Mouse (Mus musculus) liver, embryonic 14 days (tissue): Measurements from ENCODE around the gene Rcor3. TPM values are rescaled to one million over a fixed set of nuclear protein-coding genes. Genes with fewer than 3 reads are reported as not detected.

Experiments used
- polyA plus RNA-seq: library from polyadenylated mRNA; depleted of rRNA; stranded (reverse); fragments of >200 nt; gene quantifications from 2 replicates; pipeline ENCODE4 v1.2.3, GENCODE M21; 2012; rRNA removed

Gene Rcor3
- polyA plus RNA-seq, result 8.7 and 9.6 TPM in 2 replicates

DNA sequence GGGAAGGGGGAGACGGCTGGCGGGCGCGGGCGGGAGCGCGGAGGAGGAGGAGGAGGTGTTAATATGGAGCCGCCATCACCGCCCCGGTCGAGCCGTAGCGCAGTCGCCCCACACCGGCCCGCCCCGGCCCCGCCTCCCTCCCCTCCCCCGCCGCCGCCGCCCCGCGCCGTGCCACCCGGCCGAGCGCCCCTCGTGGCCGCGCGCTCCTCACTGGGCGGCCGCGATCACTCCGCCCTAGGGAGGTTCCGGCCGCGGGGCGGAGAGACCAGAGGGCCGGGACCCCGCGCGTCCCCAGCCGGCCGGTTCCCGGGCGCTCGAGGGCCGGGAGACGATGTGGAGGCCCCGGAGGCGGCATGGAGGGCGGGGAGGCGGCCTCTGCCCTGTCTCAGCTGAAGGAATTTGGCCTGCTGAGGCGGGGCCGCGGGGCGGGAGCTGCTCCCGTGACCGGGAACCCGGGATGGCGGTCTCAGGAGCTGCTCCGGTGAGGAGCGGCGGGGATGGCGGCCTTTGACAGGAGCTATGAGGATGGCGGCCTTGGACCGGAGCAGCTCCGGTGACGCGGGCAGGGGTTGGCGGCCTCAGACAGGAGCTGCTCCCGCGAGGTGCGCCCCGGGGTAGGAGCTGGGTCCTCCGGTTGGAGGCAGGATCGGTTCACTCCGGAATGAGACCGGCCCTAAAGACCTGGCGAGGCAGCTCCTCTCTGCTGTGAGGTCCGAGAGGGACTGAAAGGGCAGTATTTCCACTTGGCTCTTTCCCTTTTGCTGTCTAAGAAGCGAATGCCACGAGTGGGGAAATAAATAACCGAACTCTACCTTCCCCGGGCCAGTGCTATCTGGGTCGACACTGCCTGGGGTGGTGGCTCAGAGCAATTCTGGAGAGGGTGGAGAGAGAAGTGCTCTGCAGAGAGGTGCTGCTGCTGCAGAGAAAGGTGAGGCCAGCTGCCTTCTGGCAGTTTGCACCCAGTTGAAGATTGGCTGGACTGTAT is at the start of gene Rcor3:
Rcor3 (minus strand) TSS at position 137 of the 985 bp plus-strand sequence.

DNA sequence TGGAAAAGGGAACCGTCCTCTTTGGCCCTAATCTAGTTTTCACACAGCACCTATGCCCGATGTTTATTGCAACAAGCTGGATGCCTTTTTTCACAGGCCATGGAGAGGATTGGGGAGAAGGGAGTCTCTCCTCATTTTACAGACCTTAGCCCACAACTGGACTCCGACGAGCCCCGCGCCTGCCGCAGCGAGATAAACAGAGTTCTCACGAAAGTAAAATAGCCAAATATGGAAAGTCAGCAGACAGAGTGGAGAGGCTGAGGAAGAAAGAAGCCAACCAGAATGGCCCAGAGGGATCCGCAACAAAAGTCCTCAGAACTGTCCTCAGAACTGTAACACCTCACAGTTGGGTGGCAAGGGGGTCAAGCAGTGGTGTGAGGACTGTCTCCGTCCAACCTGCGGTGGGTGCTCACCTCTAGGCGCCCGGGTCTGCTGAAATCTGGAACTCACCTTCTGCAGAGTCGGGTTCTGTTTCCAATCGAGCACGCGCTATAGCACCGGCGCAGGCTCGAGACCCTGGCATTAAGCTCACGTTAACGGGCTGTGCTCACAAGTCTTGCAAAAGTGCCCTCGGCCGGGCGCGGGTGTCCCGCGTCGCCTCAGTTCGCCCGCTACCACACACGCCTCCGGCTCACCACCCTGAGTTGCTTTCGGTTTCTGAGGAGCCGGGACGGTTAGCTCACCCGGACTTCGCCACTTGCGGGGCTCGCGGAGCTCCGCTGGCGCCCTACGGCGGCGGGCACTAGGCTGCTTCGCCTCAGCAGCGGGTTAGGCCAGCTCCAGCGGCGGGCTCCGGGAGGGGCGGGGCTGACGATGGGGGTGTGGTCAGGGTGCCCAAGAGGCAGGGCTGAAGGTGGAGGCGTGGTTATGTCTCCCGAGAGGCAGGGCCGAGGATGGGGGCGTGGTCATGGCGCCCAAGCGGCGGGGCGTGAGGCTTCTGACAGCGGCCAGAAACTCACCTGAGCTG is 45.8 kb downstream of the Rcor3 start, which contains the start of gene Traf5:
Traf5 (minus strand) TSS at position 754 of the 967 bp plus-strand sequence.

Other genes starting within 250 kb of the Rcor3 start
- 5.4 and 6.6 TPM in 2 replicates for gene Slc30a1, start 231.3 kb downstream of the Rcor3 start, polyA plus RNA-seq
- gene Rd3, start 160.7 kb downstream of the Rcor3 start, polyA plus RNA-seq, result 0.02 and 0.05 TPM in 2 replicates
- 5.6 and 5.8 TPM in 2 replicates for gene Traf5, start 45.5 kb downstream of the Rcor3 start, polyA plus RNA-seq
- gene Kcnh1, start 52.7 kb upstream of the Rcor3 start, polyA plus RNA-seq, result 0.01 TPM in 2 replicates